Mouse (Mus musculus): Measurements from ENCODE around the gene Notch4.

Gene Notch4

GRCm38 (mm10) chr17:34627943-34628643, 64.0 kb downstream of the Notch4 start, which contains the start of gene Ppt2:
TSS of gene Ppt2 (minus strand) at chr17:34628510.
- DNase-seq, result peak; percentile 79

DNA sequence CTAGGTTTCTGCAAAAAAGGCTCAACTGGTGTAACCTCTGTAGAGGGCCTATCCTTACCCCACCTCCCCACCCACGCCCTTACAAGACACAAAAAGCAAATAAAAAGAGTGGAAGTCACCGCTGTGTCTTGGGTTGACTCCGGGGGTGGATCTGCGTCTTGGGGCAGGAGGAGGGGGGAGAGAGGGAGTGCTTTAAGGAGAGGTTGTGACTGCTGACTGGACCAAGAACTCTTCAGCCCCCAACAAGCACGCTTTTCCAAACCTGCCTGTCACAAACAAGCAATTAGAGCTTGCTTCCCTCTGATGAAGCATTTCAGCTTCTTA, 64.5 kb downstream of the Notch4 start:
- no peak for DNase-seq

- DNase-seq, result no peak
Measured at GRCm38 (mm10) chr17:34629221-34629751, 65.2 kb downstream of the Notch4 start, which contains the start of gene Prrt1. TSS of gene Prrt1 (plus strand) at chr17:34629533.

DNA sequence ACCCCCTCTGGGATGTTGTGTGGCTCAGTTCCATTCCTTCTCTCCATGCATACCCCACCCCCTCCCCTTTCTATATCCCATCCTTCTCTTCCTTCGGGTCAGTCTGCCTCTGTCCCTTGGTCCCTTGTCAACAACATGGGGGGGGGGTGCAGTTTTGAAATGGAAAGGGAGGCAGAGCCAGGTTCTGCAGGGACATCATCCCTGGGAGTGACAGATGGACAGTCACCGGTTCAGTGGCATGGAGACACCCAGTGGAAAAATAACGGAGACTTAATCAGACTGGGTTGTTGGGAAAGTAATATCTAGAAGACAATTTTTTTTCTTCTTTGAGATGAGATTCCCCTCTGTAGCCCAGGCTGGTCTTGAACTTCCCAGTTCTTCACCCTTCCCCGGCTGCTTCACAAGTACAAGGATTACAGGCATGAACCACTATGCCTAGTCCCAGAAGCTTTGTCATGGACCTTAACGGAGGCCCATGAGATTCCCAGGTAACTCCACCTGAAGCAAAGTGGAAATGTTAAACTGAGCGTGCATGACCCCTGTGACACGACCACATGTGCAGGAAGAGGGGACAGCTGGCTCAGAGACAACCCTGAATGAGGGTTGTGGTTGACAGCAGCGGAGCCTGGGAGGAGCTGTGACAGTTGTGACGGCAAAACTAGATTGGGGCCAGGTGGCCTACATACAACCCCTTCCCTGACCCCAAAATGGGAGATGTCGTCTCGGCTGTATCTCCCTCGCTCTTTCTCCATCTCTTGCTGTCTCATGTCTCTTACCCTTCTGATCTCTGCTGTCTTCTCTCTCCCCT, 65.9 kb downstream of the Notch4 start:
- DNase-seq, result no peak

DNA sequence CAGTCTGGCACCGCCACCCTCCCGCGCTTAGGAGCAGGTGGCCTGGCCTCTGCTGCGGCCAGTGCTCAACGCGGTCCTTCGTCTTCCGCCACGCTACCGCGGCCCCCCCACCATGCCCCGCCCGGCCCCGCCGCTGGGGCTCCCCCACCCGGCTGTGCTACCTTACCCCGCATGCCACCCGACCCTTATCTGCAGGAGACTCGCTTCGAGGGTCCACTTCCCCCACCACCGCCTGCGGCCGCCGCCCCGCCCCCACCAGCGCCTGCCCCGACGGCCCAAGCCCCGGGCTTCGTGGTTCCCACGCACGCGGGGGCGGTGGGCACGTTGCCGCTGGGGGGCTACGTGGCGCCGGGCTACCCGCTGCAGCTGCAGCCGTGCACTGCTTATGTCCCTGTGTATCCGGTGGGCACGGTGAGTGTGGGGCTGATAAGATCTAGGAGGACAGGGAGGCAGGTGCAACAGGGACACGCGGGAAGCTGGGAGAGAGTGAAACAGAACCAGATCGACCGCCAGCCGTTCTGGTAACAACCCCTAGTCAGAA, 66.8 kb downstream of the Notch4 start:
- DNase-seq, result no peak

DNA sequence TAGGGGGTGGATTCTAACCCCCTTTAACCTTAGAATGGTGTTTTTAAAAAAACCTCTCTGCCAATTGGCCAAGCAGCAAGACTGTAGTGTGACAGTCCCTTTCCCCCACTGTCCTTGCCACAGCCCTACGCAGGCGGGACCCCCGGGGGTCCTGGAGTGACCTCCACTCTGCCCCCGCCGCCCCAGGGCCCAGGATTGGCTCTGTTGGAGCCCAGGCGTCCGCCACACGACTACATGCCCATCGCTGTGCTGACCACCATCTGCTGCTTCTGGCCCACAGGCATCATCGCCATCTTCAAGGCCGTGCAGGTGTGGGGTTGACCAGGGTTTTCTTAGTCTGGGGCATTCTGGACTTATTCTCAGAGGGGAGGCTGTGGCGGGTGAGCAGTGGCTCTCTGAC, 67.6 kb downstream of the Notch4 start:
- no peak for DNase-seq

- peak; percentile 90 for DNase-seq
Measured at GRCm38 (mm10) chr17:34632261-34632691, 68.2 kb downstream of the Notch4 start.

DNA sequence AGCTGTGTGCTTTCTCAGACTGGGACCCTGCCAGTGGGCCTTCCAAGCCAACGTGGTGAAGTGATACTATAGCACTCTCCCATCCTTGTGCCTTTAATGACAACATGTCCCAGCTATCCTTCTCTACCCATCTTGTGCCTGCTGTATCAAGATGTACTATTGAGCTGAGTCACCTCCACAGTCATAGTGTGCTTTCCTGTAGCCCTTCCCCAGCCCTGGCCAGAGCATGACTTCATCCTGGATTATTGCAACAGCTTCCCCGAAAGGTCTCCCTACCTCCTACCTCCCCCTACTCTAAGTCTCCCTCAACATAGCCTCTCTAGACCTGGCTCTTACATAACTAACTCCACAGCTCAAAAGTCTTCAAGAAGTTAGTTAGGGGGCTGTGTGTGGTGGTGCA, 71.6 kb downstream of the Notch4 start:
- no peak for DNase-seq

DNA sequence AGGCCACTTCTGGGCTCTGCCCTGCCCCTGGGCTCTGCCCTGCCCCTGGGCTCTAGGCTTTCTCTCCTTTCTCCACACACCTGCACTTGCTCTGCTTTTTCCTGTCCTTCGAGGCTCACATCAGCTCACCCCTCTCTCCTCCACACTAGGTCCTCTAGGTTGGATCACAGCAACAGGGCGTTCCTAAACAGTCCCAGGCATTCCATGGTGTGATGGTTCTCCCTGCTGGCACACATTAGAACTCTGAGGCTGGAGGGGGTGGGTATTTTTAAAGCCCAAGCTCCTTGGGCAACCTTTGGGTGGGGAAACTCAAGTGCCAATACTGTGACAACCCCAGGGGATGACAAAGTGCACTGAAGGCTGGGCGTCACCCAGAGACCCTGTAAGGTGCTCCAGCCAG, 73.4 kb downstream of the Notch4 start:
- no peak for DNase-seq

All from kidney, adult 18-20 months (tissue).